Mouse (Mus musculus): Measurements from ENCODE around the gene P2rx7. TPM values are rescaled to one million over a fixed set of nuclear protein-coding genes. Genes with fewer than 3 reads are reported as not detected.
A peak's percentile ranks its signal among the peaks of the same experiment; 100 is the strongest.

Gene P2rx7
- total RNA-seq, 2 experiments from 2014 or later: 2.1 to 2.3 TPM

- DNase-seq: peak; percentile 29 to 39
Observed at GRCm38 (mm10) chr5:122693431-122694207, 49.9 kb downstream of the P2rx7 start.

- no peak for DNase-seq
Observed at GRCm38 (mm10) chr5:122695516-122695915, 51.8 kb downstream of the P2rx7 start.

GRCm38 (mm10) chr5:122698041-122698700 is 54.5 kb downstream of the P2rx7 start:
- no peak for DNase-seq

- no peak for DNase-seq
Observed at GRCm38 (mm10) chr5:122698701-122699060, 55.0 kb downstream of the P2rx7 start.

- DNase-seq: no peak
Observed at GRCm38 (mm10) chr5:122700109-122700836, 56.6 kb downstream of the P2rx7 start.

- no peak for DNase-seq
Observed at GRCm38 (mm10) chr5:122700837-122701212, 57.1 kb downstream of the P2rx7 start.

GRCm38 (mm10) chr5:122702156-122702555 is 58.4 kb downstream of the P2rx7 start:
- DNase-seq: no peak

- DNase-seq: no peak
Observed at GRCm38 (mm10) chr5:122703574-122703973, 59.9 kb downstream of the P2rx7 start.

- DNase-seq: no peak
Observed at GRCm38 (mm10) chr5:122704571-122704970, 60.9 kb downstream of the P2rx7 start.

GRCm38 (mm10) chr5:122705174-122705573 is 61.5 kb downstream of the P2rx7 start:
- DNase-seq: no peak

GRCm38 (mm10) chr5:122706917-122707275 is 63.2 kb downstream of the P2rx7 start:
- DNase-seq: no peak

- DNase-seq: peak; percentile 88 to 91
Observed at GRCm38 (mm10) chr5:122707276-122708181, 63.8 kb downstream of the P2rx7 start, which contains the start of gene P2rx4. Gene P2rx4, plus strand, starts transcription at chr5:122707544.

GRCm38 (mm10) chr5:122708819-122709218 is 65.1 kb downstream of the P2rx7 start:
- DNase-seq: no peak

GRCm38 (mm10) chr5:122715723-122716122 is 72.0 kb downstream of the P2rx7 start:
- DNase-seq: no peak

- DNase-seq: no peak
Observed at GRCm38 (mm10) chr5:122716793-122717192, 73.1 kb downstream of the P2rx7 start.

- no peak for DNase-seq
Observed at GRCm38 (mm10) chr5:122718400-122718799, 74.7 kb downstream of the P2rx7 start.

GRCm38 (mm10) chr5:122719168-122719567 is 75.5 kb downstream of the P2rx7 start:
- DNase-seq: no peak

GRCm38 (mm10) chr5:122725453-122725852 is 81.7 kb downstream of the P2rx7 start:
- no peak for DNase-seq

- peak; percentile 33 to 62 for DNase-seq
Observed at GRCm38 (mm10) chr5:122726068-122726467, 82.4 kb downstream of the P2rx7 start.

GRCm38 (mm10) chr5:122726595-122726994 is 82.9 kb downstream of the P2rx7 start:
- DNase-seq: no peak

GRCm38 (mm10) chr5:122727096-122727495 is 83.4 kb downstream of the P2rx7 start:
- no peak for DNase-seq

GRCm38 (mm10) chr5:122730776-122731175 is 87.1 kb downstream of the P2rx7 start:
- DNase-seq: no peak

Data from adrenal gland, postnatal 36 days (tissue).